ENCODE assay signal across 8 mouse cellular contexts in the genomic region with DNA sequence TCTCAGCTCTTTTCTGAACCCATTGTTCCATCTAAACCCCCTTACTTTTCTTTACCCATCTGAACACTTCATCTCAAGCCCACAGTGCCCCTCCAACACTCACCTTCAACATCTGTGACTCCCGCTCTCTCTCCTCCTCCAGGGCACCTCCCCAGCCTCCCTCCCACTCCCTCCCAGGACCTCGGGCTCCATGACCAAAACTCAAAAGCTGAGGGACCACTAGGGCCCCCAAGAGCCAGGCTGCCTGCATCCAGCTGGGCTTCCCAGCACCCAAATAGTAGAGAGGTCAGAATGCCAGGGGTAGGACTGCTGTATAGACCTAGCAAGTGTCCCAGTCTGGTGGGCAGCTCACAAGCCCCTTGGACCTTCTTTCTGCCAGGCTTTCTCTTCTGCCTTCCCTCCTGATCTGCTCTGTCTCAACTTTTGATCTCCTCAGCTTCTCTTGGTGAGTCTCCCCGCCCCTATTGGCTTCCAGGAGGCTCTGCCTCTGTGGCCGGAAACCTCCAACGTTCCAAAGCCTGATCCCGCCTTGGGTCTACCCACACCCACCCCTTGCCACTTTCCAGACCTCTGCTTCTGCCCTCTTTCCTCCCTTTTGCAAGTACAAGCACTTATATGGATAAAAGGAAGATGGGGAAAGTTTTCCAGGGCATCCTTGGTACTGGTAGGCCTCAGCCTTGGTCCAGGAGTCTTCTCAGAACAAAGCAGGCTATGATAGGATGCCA. TPM values are rescaled to one million over a fixed set of nuclear protein-coding genes. Genes with fewer than 3 reads are reported as not detected.
DNase-seq lines count a peak whose midpoint lies in the region; ATAC-seq and TF ChIP-seq lines count a peak whose summit lies in the region.

A gene (minus strand): TSS at position 387 of the 725 bp plus-strand sequence.

- no peaks in the 10 kb centered on the region; the same call in 1 of the 2 replicates for H3K4me1 ChIP-seq in brown adipose tissue, adult 24 weeks (ENCODE audit: control insufficient read depth, insufficient read depth, insufficient read length, low read length)
- peaks cover 10% of the 10 kb centered on the region for H3K4me1 ChIP-seq in hindbrain, embryonic 11.5 days (replicated peaks; ENCODE audit: control insufficient read depth, insufficient read depth, low read length)
- H3K4me1 ChIP-seq in liver, postnatal 0 days (ENCODE audit: insufficient read depth) = peaks cover 30% of the 10 kb centered on the region

- no peak within 1 kb of the TSS; the same call in 1 of the 2 replicates for H3K4me2 ChIP-seq in hindbrain, embryonic 11.5 days (replicated peaks; ENCODE audit: low read depth, low read length)
- peak within 1 kb of the TSS; percentile 85; the same call in 1 of the 2 replicates for H3K4me2 ChIP-seq in liver, postnatal 0 days (ENCODE audit: low read depth, low read length)

- no peaks in the 10 kb centered on the region for H3K36me3 ChIP-seq in hindbrain, embryonic 11.5 days (ENCODE audit: control insufficient read depth, insufficient read depth, low read length)
- no peaks in the 10 kb centered on the region for H3K36me3 ChIP-seq in liver, postnatal 0 days (replicated peaks; ENCODE audit: insufficient read depth, low read length)

- no peak within 1 kb of the TSS for H3K27ac ChIP-seq in brown adipose tissue, adult 24 weeks (replicated peaks; ENCODE audit: low read depth, low read length)
- H3K27ac ChIP-seq in hindbrain, embryonic 11.5 days (ENCODE audit: low read depth, low read length) = peak within 1 kb of the TSS; percentile 95
- H3K27ac ChIP-seq in liver, postnatal 0 days (ENCODE audit: low read depth) = no peak within 1 kb of the TSS

- ATAC-seq in hindbrain, embryonic 11.5 days (ENCODE audit: low FRiP score) = no peak
- ATAC-seq in liver, postnatal 0 days = no peak

- 0 out of 2 replicates have a peak within 1 kb of the TSS, but pooled peaks have one; percentile 78 for H3K4me3 ChIP-seq in brown adipose tissue, adult 24 weeks (ENCODE audit: insufficient read depth, low read depth, low read length)
- H3K4me3 ChIP-seq in hindbrain, embryonic 11.5 days (ENCODE audit: low read depth, low read length) = peak within 1 kb of the TSS; percentile 6; the same call in 1 of the 2 replicates
- H3K4me3 ChIP-seq in liver, postnatal 0 days (ENCODE audit: low read depth, low read length) = no peak within 1 kb of the TSS

- TF ChIP-seq EP300 in liver, postnatal 0 days (IDR thresholded peaks at IDR 0.05; ENCODE audit: low read depth) = no peak

- H3K9ac ChIP-seq in hindbrain, embryonic 11.5 days (ENCODE audit: low read depth, low read length) = 0 out of 2 replicates have a peak within 1 kb of the TSS, but pooled peaks have one; percentile 7
- no peak within 1 kb of the TSS for H3K9ac ChIP-seq in liver, postnatal 0 days (replicated peaks)

- no peak for TF ChIP-seq CTCF in liver, postnatal 0 days (IDR thresholded peaks at IDR 0.05; ENCODE audit: low read depth)

- H3K27me3 ChIP-seq in hindbrain, embryonic 11.5 days (ENCODE audit: control insufficient read depth, insufficient read depth, low read length) = peaks cover 2% of the 10 kb centered on the region; the same call in 1 of the 2 replicates
- peaks cover 46% of the 10 kb centered on the region for H3K27me3 ChIP-seq in liver, postnatal 0 days (ENCODE audit: insufficient read depth, low read length)

- DNase-seq in kidney, adult 11 months = peak; percentile 13
- no peak for DNase-seq in kidney, postnatal 14 days
- no peak for DNase-seq in hindbrain, embryonic 11.5 days (ENCODE audit: low spot score)
- no peak for DNase-seq in liver, postnatal 0 days
- no peak for DNase-seq in Muller cell, postnatal 12 days (ENCODE audit: inconsistent ontology term)
- no peak for DNase-seq in thymus, adult 18-20 months
- no peak for DNase-seq in ovary, postnatal 14 days (ENCODE audit: low spot score)

- WGBS in hindbrain, embryonic 11.5 days = 50% methylated on average over 6 of the region's 6 CpGs
- 61% methylated on average over 6 of the region's 6 CpGs for WGBS in liver, postnatal 0 days (ENCODE audit: insufficient replicate concordance)

- no peaks in the 10 kb centered on the region for H3K9me3 ChIP-seq in hindbrain, embryonic 11.5 days (ENCODE audit: control insufficient read depth, low read length)
- no peaks in the 10 kb centered on the region for H3K9me3 ChIP-seq in liver, postnatal 0 days (ENCODE audit: low read length)

RNA-seq across cellular contexts. Expression of the gene that starts here (rescaled TPM):
- 1.4 and 1.8 TPM in 2 replicates for polyA plus RNA-seq in brown adipose tissue, adult 24 weeks (2012; ENCODE audit: insufficient read depth, insufficient read length, missing spikeins)
- polyA plus RNA-seq in hindbrain, embryonic 11.5 days (2014; fragmentation: Nextera tagmentation; extraction: Ambion mirVana) = 2.7 TPM in 2 replicates
- polyA plus RNA-seq in liver, postnatal 0 days (2015; fragmentation: Nextera tagmentation; extraction: Ambion mirVana) = 1.6 and 1.8 TPM in 2 replicates
